Mouse (Mus musculus) heart, adult 2 months (tissue): ENCODE results near the gene Xpo5.

Experiments used
- EP300 ChIP-seq: fragments of 200-500 bp; IDR thresholded peaks from 2 replicates; pipeline ENCODE4 v1.6.1; 2011; ENCODE audit warnings: low read depth, low read length, control low read depth; ENCODE audit not compliant: insufficient read depth
- POLR2A ChIP-seq: fragments of 200-500 bp; IDR thresholded peaks from 2 replicates; pipeline ENCODE4 v1.6.1; 2011; ENCODE audit warnings: mild to moderate bottlenecking, low read depth, low read length, control low read depth; ENCODE audit not compliant: insufficient read depth

- TF ChIP-seq POLR2A (0 out of 2 replicates have a peak, but pooled peaks have one; percentile 9), EP300 (no peak)
These were observed 40.0 kb upstream of the Xpo5 start for GRCm38 (mm10) chr17:46162551-46162950.
